Mouse (Mus musculus) heart, embryonic 14.5 days (tissue): Measurements from ENCODE around the gene Tsc2. TPM values are rescaled to one million over a fixed set of nuclear protein-coding genes. Genes with fewer than 3 reads are reported as not detected.

Experiments used
- ATAC-seq: fragments of 200-750 bp; cut with Nextera tagmentation; 2 replicates; pipeline ENCODE4 v1.8.0; 2017; ENCODE audit warnings: low read depth, moderate TSS enrichment; ENCODE audit not compliant: insufficient number of reproducible peaks, insufficient read depth, low FRiP score
- H3K27ac ChIP-seq, 2 experiments: fragments of 200-500 bp in 1 of 2; fragments of 300-500 bp in 1 of 2; sonication (generic) in 1 of 2; replicated peaks in 1 of 2; 2 replicates each; pipeline ENCODE4 v1.5.1; 2012 to 2014; ENCODE audit warnings: low read depth in 2 of 2, low read length in 2 of 2, control low read depth in 1 of 2, mild to moderate bottlenecking in 1 of 2, mixed read lengths in 1 of 2; ENCODE audit not compliant: control insufficient read depth in 1 of 2, insufficient read depth in 1 of 2
- H3K27me3 ChIP-seq: fragments of 300-500 bp; sonication (generic); 2 replicates; pipeline ENCODE4 v1.6.1; 2014; ENCODE audit warnings: mild to moderate bottlenecking, low read length, control low read depth; ENCODE audit not compliant: control insufficient read depth, insufficient read depth
- H3K36me3 ChIP-seq: fragments of 300-500 bp; sonication (generic); 2 replicates; pipeline ENCODE4 v1.6.1; 2014; ENCODE audit warnings: mild to moderate bottlenecking, control low read depth, low read length, mixed read lengths; ENCODE audit not compliant: control insufficient read depth, insufficient read depth
- H3K4me1 ChIP-seq, 2 experiments: fragments of 200-500 bp in 1 of 2; fragments of 300-500 bp in 1 of 2; sonication (generic) in 1 of 2; 2 replicates each; pipeline ENCODE4 v1.6.1; 2012 to 2014; ENCODE audit warnings: low read length in 2 of 2, control low read depth in 1 of 2, mixed read lengths in 1 of 2; ENCODE audit not compliant: control insufficient read depth in 2 of 2, insufficient read depth in 2 of 2
- H3K4me2 ChIP-seq: fragments of 300-500 bp; sonication (generic); 2 replicates; pipeline ENCODE4 v1.6.1; 2014; ENCODE audit warnings: mild to moderate bottlenecking, low read length
- H3K4me3 ChIP-seq, 2 experiments: fragments of 200-500 bp in 1 of 2; fragments of 300-500 bp in 1 of 2; sonication (generic) in 1 of 2; 2 replicates each; pipeline ENCODE4 v1.5.1; 2012 to 2014; ENCODE audit warnings: low read length in 2 of 2, mild to moderate bottlenecking in 2 of 2, control low read depth in 1 of 2, low read depth in 1 of 2, moderate library complexity in 1 of 2; ENCODE audit not compliant: control insufficient read depth in 1 of 2, insufficient read depth in 1 of 2
- H3K9ac ChIP-seq: fragments of 300-500 bp; sonication (generic); 2 replicates; pipeline ENCODE4 v1.6.1; 2014; ENCODE audit warnings: mild to moderate bottlenecking, low read length
- H3K9me3 ChIP-seq: fragments of 300-500 bp; sonication (generic); 2 replicates; pipeline ENCODE4 v1.6.1; 2016; ENCODE audit warnings: low read length, control low read depth; ENCODE audit not compliant: control insufficient read depth
- WGBS: fragments of 180-500 bp; shearing (Covaris S2); extraction: QIAGEN DNeasy Blood & Tissue Kit; methylation state at CpG from one replicate; pipeline ENCODE4 v1.1.7; 2014; 5-methylcytosine and 5-hydroxymethylcytosine counted together
- polyA plus RNA-seq: library from polyadenylated mRNA; unstranded; fragments of >200 nt; fragmentation: Nextera tagmentation; extraction: Ambion mirVana; gene quantifications from 2 replicates; pipeline ENCODE4 v1.2.1, GENCODE M21; 2014

Tsc2 gene
- polyA plus RNA-seq, 1 experiment from 2014 or later: 51.1 TPM

DNA sequence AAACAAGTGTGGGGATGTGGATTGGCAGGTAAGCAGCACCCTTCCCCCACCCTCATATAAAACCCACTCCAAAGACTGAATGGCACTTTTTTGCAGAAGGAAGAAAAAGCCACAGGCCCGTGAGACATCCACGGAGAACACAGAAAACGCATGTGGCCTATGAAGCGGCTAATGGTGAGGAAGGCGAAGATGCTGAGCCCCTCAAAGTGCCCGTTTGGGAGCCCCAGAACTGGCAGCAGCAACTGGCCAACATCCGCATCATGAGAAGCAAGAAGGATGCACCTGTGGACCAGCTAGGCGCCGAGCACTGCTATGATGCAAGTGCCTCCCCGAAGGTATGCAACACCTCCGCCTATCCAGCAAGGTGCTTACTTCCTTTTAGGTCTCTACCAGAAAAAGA is 1.4 kb upstream of the Tsc2 start:
- ATAC-seq: no peak
- H3K4me2 ChIP-seq: no peak overlapping the region
- H3K27ac ChIP-seq: peak overlapping the region in 1 of 2 experiments; percentile 89; a peak in 2 of 4 replicates
- no peak overlapping the region for H3K4me3 ChIP-seq
- H3K36me3 ChIP-seq: peaks cover 24% of the 10 kb centered on the region
- H3K9ac ChIP-seq: no peak overlapping the region
- H3K9me3 ChIP-seq: no peaks in the 10 kb centered on the region
- H3K27me3 ChIP-seq: peaks cover 3% of the 10 kb centered on the region; the same call in 1 of the 2 replicates
- H3K4me1 ChIP-seq: peaks cover 13 to 21% of the 10 kb centered on the region in 2 experiments
- 95% methylated on average over 11 of the region's 11 CpGs for WGBS

DNA sequence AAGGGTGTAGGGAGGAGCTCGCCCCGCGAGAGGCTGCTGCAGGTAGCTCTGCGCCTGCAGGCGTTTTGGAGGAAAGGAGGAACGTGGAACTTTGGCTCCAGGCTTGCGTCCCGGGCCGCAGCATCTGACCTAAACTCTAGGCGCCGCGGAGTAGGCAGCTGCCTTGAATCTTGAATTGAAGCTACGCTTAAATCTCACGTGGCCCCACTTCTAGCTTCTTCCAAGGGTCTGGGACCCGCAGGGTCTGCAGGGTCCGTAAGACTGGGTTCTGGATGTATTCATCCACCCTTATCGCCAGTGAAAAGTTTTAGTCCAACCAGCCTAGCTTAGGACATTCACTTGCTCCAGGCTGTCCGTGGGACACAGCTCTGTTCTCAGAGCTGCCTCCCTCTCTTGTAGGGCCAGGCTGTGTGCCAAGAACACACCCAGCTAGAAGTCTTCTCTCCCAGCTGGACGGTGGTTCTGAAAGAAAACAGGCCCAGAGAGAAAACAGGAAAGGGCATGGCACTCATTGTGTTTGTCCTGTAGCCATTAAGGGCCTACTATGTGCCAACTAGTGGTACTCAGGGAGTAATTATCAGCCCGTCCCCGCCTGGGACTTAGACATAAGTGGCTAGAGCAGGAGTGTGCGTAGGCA is 501 bp upstream of the Tsc2 start:
- peak overlapping the region; percentile 92 for H3K4me2 ChIP-seq
- peak; percentile 56 for ATAC-seq

DNA sequence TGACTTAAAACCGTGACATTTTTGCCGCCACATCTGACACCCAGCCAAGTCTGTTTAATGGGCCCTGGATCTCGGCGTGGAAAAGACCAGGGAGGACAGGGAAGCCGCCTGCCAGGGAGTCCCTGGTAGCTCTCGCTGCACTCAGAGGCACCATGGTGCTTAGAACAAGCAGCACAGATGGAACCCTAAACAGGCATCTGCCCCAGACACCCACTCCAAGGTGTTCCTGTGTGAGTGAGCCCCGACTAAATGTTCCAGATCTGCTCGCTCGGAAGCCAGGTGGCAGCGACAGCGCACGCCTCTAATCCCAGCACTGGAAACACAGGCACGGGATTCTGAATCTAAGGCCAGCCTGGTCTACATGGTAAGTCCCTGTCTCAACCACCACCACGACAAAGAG is 2.4 kb downstream of the Tsc2 start:
- H3K27ac ChIP-seq: no peak overlapping the region
- H3K36me3 ChIP-seq: peaks cover 56% of the 10 kb centered on the region
- WGBS: 88% methylated on average over 14 of the region's 14 CpGs
- no peak overlapping the region for H3K4me2 ChIP-seq
- H3K27me3 ChIP-seq: 0 out of 2 replicates have a peak, but pooled peaks cover 3% of the 10 kb centered on the region
- H3K9me3 ChIP-seq: no peaks in the 10 kb centered on the region
- H3K9ac ChIP-seq: no peak overlapping the region
- no peak for ATAC-seq
- no peak overlapping the region for H3K4me3 ChIP-seq
- peaks cover 12 to 15% of the 10 kb centered on the region in 2 experiments for H3K4me1 ChIP-seq

More for the DNA sequence above, 501 bp upstream of the Tsc2 start:
- H3K4me3 ChIP-seq: peak overlapping the region; percentile 76 to 81
- peak overlapping the region; percentile 84 to 89 for H3K27ac ChIP-seq
- no peaks in the 10 kb centered on the region for H3K9me3 ChIP-seq
- peak overlapping the region; percentile 90 for H3K9ac ChIP-seq
- H3K36me3 ChIP-seq: peaks cover 29% of the 10 kb centered on the region
- WGBS: 7% methylated on average over 22 of the region's 22 CpGs
- H3K4me1 ChIP-seq: peaks cover 16 to 21% of the 10 kb centered on the region in 2 experiments
- H3K27me3 ChIP-seq: peaks cover 3% of the 10 kb centered on the region; the same call in 1 of the 2 replicates

DNA sequence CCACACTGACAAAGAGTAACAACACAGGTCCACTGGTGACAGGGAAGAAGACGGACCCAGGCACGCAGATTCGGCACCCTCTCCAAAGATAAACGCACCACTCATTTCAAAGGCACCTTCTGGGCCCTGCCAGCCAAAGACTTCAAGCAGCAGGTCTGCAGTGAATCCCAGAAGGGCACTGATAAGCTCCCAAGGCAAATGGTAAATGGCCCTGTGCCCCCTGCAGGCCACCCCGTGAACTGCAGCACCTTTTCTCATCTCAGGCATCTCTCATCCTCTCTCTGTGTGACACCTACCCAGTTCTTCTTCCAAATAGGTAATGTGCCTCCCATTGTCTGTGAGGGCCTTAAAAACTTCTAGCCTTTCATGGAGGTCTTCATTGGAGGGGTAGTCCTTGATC is 3.8 kb downstream of the Tsc2 start:
- Histone ChIP-seq H3K4me3 (no peak overlapping the region), H3K4me2 (no peak overlapping the region), H3K36me3 (peaks cover 70% of the 10 kb centered on the region), H3K9me3 (no peaks in the 10 kb centered on the region), H3K9ac (no peak overlapping the region), H3K27ac (no peak overlapping the region), H3K27me3 (no peaks in the 10 kb centered on the region), H3K4me1 (peaks cover 10 to 15% of the 10 kb centered on the region in 2 experiments)
- no peak for ATAC-seq
- WGBS: 18% methylated on average over 5 of the region's 5 CpGs

DNA sequence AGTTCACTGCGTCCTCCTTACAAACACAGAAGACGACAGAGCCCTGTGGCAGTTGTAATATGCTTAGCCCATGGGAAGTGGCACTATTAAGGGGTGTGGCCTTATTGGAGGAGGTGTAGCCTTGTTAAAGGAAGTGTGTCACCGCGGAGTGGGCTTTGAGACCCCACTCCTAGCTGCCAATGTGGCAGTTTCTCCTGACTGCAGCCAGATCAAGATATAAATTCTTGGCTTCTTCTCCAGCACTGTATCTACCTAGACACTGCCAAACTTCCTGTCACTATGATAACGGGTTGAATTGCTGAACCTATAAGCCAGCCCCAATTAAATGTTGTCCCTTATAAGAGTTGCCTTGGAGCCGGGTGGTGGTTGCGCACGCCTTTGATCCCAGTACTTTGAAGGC is 7.0 kb downstream of the Tsc2 start:
- Histone ChIP-seq H3K4me1 (peaks cover 0 to 2% of the 10 kb centered on the region in 2 experiments; a peak in 1 of 4 replicates), H3K27ac (no peak overlapping the region), H3K9ac (no peak overlapping the region), H3K9me3 (no peaks in the 10 kb centered on the region), H3K36me3 (peaks cover 96% of the 10 kb centered on the region), H3K4me3 (no peak overlapping the region), H3K27me3 (no peaks in the 10 kb centered on the region), H3K4me2 (no peak overlapping the region)
- no peak for ATAC-seq
- 90% methylated on average over 8 of the region's 8 CpGs for WGBS

DNA sequence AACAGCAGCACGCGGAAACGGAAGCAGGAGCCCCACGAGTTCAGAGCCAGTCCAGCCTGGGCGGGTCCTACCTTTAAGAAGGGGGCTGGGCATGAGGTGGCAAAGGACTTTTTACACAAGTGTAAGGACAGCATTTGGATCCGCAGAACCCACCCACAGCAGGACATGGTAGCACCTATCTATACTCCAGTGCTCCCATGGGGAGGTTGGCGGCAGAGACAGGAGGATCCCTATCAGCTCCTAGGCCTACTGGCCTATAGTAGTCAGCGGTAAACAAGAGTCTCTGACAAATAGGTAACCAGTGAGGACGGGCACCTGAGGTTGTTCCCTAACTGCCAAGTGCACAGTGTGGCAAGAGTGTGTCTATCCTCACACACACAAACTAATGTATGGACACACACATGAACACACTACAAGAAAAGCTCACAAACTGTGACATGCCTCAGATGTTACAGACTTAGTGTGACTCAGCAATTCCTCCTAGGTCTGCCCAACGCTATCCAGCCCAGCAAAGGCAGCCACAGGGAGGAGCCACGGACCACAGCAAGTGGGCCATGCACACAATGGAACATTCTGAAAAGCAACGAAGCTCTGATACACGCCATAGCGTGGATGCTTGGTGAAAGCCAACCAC is 14.8 kb downstream of the Tsc2 start:
- Histone ChIP-seq H3K27ac (no peak overlapping the region), H3K36me3 (peaks cover 89% of the 10 kb centered on the region), H3K4me3 (no peak overlapping the region), H3K27me3 (no peaks in the 10 kb centered on the region), H3K9me3 (no peaks in the 10 kb centered on the region), H3K9ac (no peak overlapping the region), H3K4me2 (no peak overlapping the region), H3K4me1 (no peaks in the 10 kb centered on the region)
- WGBS: 77% methylated on average over 14 of the region's 14 CpGs
- no peak for ATAC-seq

DNA sequence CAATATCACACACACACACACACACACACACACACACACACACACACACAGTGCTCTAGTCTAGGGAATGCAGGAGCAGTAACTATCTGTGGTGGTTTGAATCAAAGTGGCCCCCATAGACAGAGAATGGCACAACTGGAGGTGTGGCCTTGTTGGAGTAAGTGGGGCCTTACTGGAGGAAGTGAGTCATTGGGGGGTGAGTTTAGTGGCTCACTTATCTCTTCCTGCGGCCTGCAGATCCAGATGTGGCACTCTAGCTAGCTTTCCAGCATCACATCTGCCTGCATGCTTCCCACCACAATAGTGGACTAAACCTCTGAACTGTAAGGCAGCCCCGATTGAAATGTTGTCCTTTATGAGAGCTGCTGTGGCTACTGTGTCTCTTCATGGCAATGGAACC is 21.7 kb downstream of the Tsc2 start:
- no peak overlapping the region for H3K4me3 ChIP-seq
- 29% methylated on average over 2 of the region's 2 CpGs for WGBS
- peaks cover 72% of the 10 kb centered on the region for H3K36me3 ChIP-seq
- no peaks in the 10 kb centered on the region for H3K27me3 ChIP-seq
- H3K9me3 ChIP-seq: no peaks in the 10 kb centered on the region
- peak overlapping the region; percentile 10 to 54; a peak in 2 of 4 replicates for H3K27ac ChIP-seq
- H3K9ac ChIP-seq: no peak overlapping the region
- H3K4me1 ChIP-seq: peaks cover 3 to 7% of the 10 kb centered on the region in 2 experiments; a peak in 1 of 4 replicates
- ATAC-seq: no peak
- H3K4me2 ChIP-seq: no peak overlapping the region
